ENCODE assay signal across 32 mouse cellular contexts in genomic region chr9:83596646-83597481, GRCm38 (mm10). TPM values are rescaled to one million over a fixed set of nuclear protein-coding genes. Genes with fewer than 3 reads are reported as not detected.
DNase-seq lines count a peak whose midpoint lies in the region; ATAC-seq lines count a peak whose summit lies in the region.
"Had no signal": no experiment of that assay in that cellular context is flagged by ENCODE, and none has a peak within 500 bp of the region (broad histone marks: within the 10 kb centered on the region; RNA-seq: fewer than 3 reads in every experiment).

No protein-coding gene starts in this region.

- WGBS in heart, embryonic 10.5 days, result 80% methylated on average over 13 of the region's 13 CpGs
- WGBS in stomach, embryonic 14.5 days, result 81% methylated on average over 13 of the region's 13 CpGs

- no peaks in the 10 kb centered on the region for H3K27me3 ChIP-seq in heart, embryonic 10.5 days (ENCODE audit: insufficient read depth, poor library complexity, severe bottlenecking)
- no peaks in the 10 kb centered on the region for H3K27me3 ChIP-seq in stomach, embryonic 14.5 days (ENCODE audit: control insufficient read depth, insufficient read depth, low read length)
- H3K27me3 ChIP-seq: forebrain, embryonic 13.5 days; heart, embryonic 15.5 days; liver, embryonic 13.5 days; megakaryocyte, embryonic 14.5 days; midbrain, embryonic 12.5 days had no signal

- no peak overlapping the region for H3K4me2 ChIP-seq in stomach, embryonic 14.5 days (replicated peaks; ENCODE audit: low read depth, low read length)
- H3K4me2 ChIP-seq: forebrain, embryonic 13.5 days; heart, embryonic 15.5 days; hindbrain, embryonic 14.5 days; liver, embryonic 13.5 days; midbrain, embryonic 12.5 days had no signal

- H3K9me3 ChIP-seq in heart, embryonic 10.5 days, result no peaks in the 10 kb centered on the region
- H3K9me3 ChIP-seq in stomach, embryonic 14.5 days (ENCODE audit: control insufficient read depth, low read depth, low read length), result no peaks in the 10 kb centered on the region
- H3K9me3 ChIP-seq: forebrain, embryonic 13.5 days; heart, embryonic 15.5 days; liver, embryonic 13.5 days; megakaryocyte, embryonic 14.5 days; midbrain, embryonic 12.5 days had no signal

- ATAC-seq in stomach, embryonic 14.5 days (ENCODE audit: insufficient number of reproducible peaks, insufficient read depth, low FRiP score, low read depth), result peak; percentile 53; the same call in 1 of the 2 replicates
- ATAC-seq: forebrain, embryonic 13.5 days; inflammation-experienced regulatory T-cells, adult 6 months; lung, postnatal 0 days had no signal

- no peak overlapping the region for H3K27ac ChIP-seq in heart, embryonic 10.5 days
- H3K27ac ChIP-seq in stomach, embryonic 14.5 days (ENCODE audit: low read length), result no peak overlapping the region
- H3K27ac ChIP-seq: forebrain, embryonic 13.5 days; heart, adult 2 months; heart, embryonic 15.5 days; hindbrain, embryonic 14.5 days; liver, embryonic 13.5 days; midbrain, embryonic 12.5 days had no signal

- H3K4me3 ChIP-seq in heart, embryonic 10.5 days, result no peak overlapping the region
- H3K4me3 ChIP-seq in stomach, embryonic 14.5 days (ENCODE audit: low read depth, low read length), result no peak overlapping the region
- H3K4me3 ChIP-seq: erythroblast, embryonic 14.5 days; forebrain, embryonic 13.5 days; heart, adult 2 months; heart, embryonic 15.5 days; liver, embryonic 13.5 days; megakaryocyte, embryonic 14.5 days; midbrain, embryonic 12.5 days; myocyte had no signal

- DNase-seq in embryo, embryonic 10 days (ENCODE audit: low spot score), result peak; percentile 12
- DNase-seq in embryo, embryonic 11 days, result no peak
- peak; percentile 61 for DNase-seq in heart, embryonic 10.5 days (ENCODE audit: low spot score)
- DNase-seq in heart, postnatal 14 days, result no peak
- peak; percentile 38 for DNase-seq in A20 (ENCODE audit: low read depth, low spot score)
- DNase-seq in cerebellum, adult 11 months, result no peak
- no peak for DNase-seq in heart, adult 8-10 months (ENCODE audit: low spot score)
- DNase-seq: adrenal gland, postnatal 36 days; cerebellum, adult 2 months; cerebellum, postnatal 14 days; gastrocnemius, postnatal 25 days; heart, adult 2 months; heart, postnatal 36 days; kidney, adult 11 months; kidney, postnatal 14 days; left cerebral cortex, postnatal 4 days; liver, embryonic 13.5 days; lung, adult 18-20 months; lung, postnatal 4 days; spleen, adult 18-20 months; thymus, postnatal 14 days had no signal

- H3K4me1 ChIP-seq in heart, embryonic 10.5 days, result peaks cover 14% of the 10 kb centered on the region; the same call in 1 of the 2 replicates
- H3K4me1 ChIP-seq in stomach, embryonic 14.5 days (ENCODE audit: control insufficient read depth, insufficient read depth, low read length), result no peaks in the 10 kb centered on the region
- H3K4me1 ChIP-seq: liver, embryonic 13.5 days had no signal

- H3K36me3 ChIP-seq in heart, embryonic 10.5 days, result peaks cover 3% of the 10 kb centered on the region; the same call in 1 of the 2 replicates
- no peaks in the 10 kb centered on the region for H3K36me3 ChIP-seq in stomach, embryonic 14.5 days (ENCODE audit: control insufficient read depth, insufficient read depth, low read length)
- H3K36me3 ChIP-seq: heart, embryonic 15.5 days; liver, embryonic 13.5 days; midbrain, embryonic 12.5 days had no signal

- H3K9ac ChIP-seq in stomach, embryonic 14.5 days (replicated peaks; ENCODE audit: low read depth, low read length), result no peak overlapping the region
- H3K9ac ChIP-seq: forebrain, embryonic 13.5 days; heart, embryonic 15.5 days; hindbrain, embryonic 14.5 days; liver, embryonic 13.5 days; midbrain, embryonic 12.5 days had no signal

- intact Hi-C loops in heart, postnatal 14 days (cut with DNase I), result no loop called here

RNA-seq across cellular contexts. Expression of gene Sh3bgrl2, which starts 48.7 kb away (rescaled TPM):
- polyA plus RNA-seq in heart, embryonic 10.5 days (2016; fragmentation: Nextera tagmentation; extraction: Ambion mirVana), result 16.2 and 17.6 TPM in 2 replicates
- total RNA-seq in heart, postnatal 14 days (2021), result 1 to 10 TPM; 7.2 TPM
- 24.7 and 29.1 TPM in 2 replicates for polyA plus RNA-seq in stomach, embryonic 14.5 days (2014; fragmentation: Nextera tagmentation; extraction: Ambion mirVana)
- total RNA-seq in heart, adult 8-10 months (2022), result 1 to 10 TPM; 3.8 to 8.4 (median 5.4) TPM
- total RNA-seq: MEL had no signal

Comparison
In these comparisons a context has a peak if more than half of its experiments do, and no peak if none do; other contexts are left out.
1. DNase-seq: peak in embryo, embryonic 10 days (single experiment), heart, embryonic 10.5 days (single experiment) and A20 (single experiment); none in embryo, embryonic 11 days (single experiment), heart, postnatal 14 days (0 of 2), cerebellum, adult 11 months (single experiment) and heart, adult 8-10 months (single experiment).